Mouse (Mus musculus) heart, adult 2 months (tissue): ENCODE measurements around the gene Tnfrsf9. TPM values are rescaled to one million over a fixed set of nuclear protein-coding genes. Genes with fewer than 3 reads are reported as not detected.

Experiments used
- DNase-seq, 2 experiments: peaks; one replicate each; pipeline ENCODE4 v3.0.0; 2021
- H3K27ac ChIP-seq: fragments of 200-600 bp; 2 replicates; pipeline ENCODE4 v1.8.1; 2022
- H3K27me3 ChIP-seq: fragments of 200-500 bp; 2 replicates; pipeline ENCODE4 v1.6.1; 2012; ENCODE audit warnings: mild to moderate bottlenecking, low read length, inconsistent platforms, mixed read lengths; ENCODE audit not compliant: control insufficient read depth, insufficient read depth
- H3K36me3 ChIP-seq: fragments of 200-500 bp; 2 replicates; pipeline ENCODE4 v1.6.1; 2012; ENCODE audit warnings: low read length, inconsistent platforms; ENCODE audit not compliant: control insufficient read depth, insufficient read depth
- H3K4me1 ChIP-seq: fragments of 200-500 bp; 2 replicates; pipeline ENCODE4 v1.6.1; 2011; ENCODE audit warnings: low read length; ENCODE audit not compliant: control insufficient read depth, insufficient read depth
- H3K4me3 ChIP-seq: fragments of 200-600 bp; 2 replicates; pipeline ENCODE4 v1.8.1; 2022
- H3K79me2 ChIP-seq: fragments of 200-500 bp; replicated peaks from 2 replicates; pipeline ENCODE4 v1.6.1; 2012; ENCODE audit warnings: mild to moderate bottlenecking, inconsistent platforms, low read length, moderate library complexity, mixed read lengths; ENCODE audit not compliant: control insufficient read depth, insufficient read depth
- H3K9ac ChIP-seq: fragments of 200-500 bp; 2 replicates; pipeline ENCODE4 v1.6.1; 2012; ENCODE audit warnings: low read depth, mild to moderate bottlenecking, control low read depth, inconsistent platforms, low read length, mixed read lengths
- CTCF ChIP-seq: fragments of 200-600 bp; IDR thresholded peaks from 2 replicates; pipeline ENCODE4 v1.8.1; 2022; ENCODE audit warnings: antibody characterized with exemption, mild to moderate bottlenecking, moderate library complexity
- EP300 ChIP-seq: fragments of 200-500 bp; IDR thresholded peaks from 2 replicates; pipeline ENCODE4 v1.6.1; 2011; ENCODE audit warnings: low read depth, low read length, control low read depth; ENCODE audit not compliant: insufficient read depth
- POLR2A ChIP-seq: fragments of 200-500 bp; IDR thresholded peaks from 2 replicates; pipeline ENCODE4 v1.6.1; 2011; ENCODE audit warnings: mild to moderate bottlenecking, low read depth, low read length, control low read depth; ENCODE audit not compliant: insufficient read depth
- WGBS: fragments of 180-500 bp; shearing (Covaris S2); methylation state at CpG from one replicate; pipeline ENCODE4 v1.1.7; 2018; 5-methylcytosine and 5-hydroxymethylcytosine counted together
- intact Hi-C: fragments of 180-260 bp; cut with DNase I; formaldehyde crosslinking; loops from one replicate; pipeline ENCODE4 v1.15.1; 2025
- polyA plus RNA-seq: library from polyadenylated mRNA; depleted of rRNA; stranded (reverse); fragments of >200 nt; gene quantifications from 2 replicates; pipeline ENCODE4 v1.2.3, GENCODE M21; 2012
- total RNA-seq, 2 experiments: library from RNA; stranded (reverse); gene quantifications; 2 replicates each; pipeline ENCODE4 v1.2.3; 2021

The Tnfrsf9 gene
- total and polyA plus RNA-seq, 3 experiments, result 0.12 to 0.18 (median 0.14) TPM

DNA sequence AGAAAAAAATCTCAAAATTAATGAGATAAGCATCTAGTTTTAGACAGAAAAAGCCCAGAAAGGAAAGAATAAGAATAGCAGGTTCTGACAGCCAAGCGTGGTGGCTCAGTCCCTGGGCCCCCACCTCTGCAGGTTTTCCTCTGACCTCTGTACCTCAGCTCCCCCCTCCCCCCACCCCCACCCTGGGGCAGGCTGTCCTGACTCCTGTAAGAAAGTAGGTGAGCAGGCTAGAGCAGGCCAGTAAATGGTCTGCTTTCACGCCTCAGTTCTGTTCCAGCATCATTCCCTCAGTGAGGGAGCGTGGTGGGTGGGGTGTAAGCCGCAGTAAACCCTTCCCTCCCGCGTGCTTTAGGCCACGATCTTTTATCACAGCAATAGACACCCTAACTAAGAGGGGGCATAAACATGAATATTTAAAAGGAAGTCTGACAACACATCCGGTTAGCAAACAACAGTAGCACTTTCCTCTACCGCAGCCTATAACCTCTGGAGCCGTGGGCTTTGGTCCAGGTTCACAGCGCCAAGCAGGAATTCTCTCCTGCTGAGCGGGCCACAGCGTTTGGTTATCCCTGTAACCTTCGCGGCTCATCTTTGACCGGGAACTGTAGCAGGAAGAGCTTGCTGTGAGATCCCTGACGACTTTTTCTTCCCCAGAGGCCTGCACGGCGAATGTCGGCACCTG is 24.9 kb upstream of the Tnfrsf9 start:
- no peak for DNase-seq
- H3K36me3 ChIP-seq, result no peaks in the 10 kb centered on the region
- intact Hi-C loops, result no loop called here
- H3K9ac ChIP-seq, result peak overlapping the region; percentile 7; the same call in 1 of the 2 replicates
- 34% methylated on average over 20 of the region's 20 CpGs for WGBS
- H3K79me2 ChIP-seq, result no peaks in the 10 kb centered on the region
- H3K27me3 ChIP-seq, result no peaks in the 10 kb centered on the region
- TF ChIP-seq POLR2A, result 0 out of 2 replicates have a peak, but pooled peaks have one; percentile 21
- no peak for TF ChIP-seq CTCF
- no peaks in the 10 kb centered on the region; the same call in 1 of the 2 replicates for H3K4me1 ChIP-seq
- peak overlapping the region; percentile 26 for H3K4me3 ChIP-seq
- peak overlapping the region; percentile 26; the same call in 1 of the 2 replicates for H3K27ac ChIP-seq

DNA sequence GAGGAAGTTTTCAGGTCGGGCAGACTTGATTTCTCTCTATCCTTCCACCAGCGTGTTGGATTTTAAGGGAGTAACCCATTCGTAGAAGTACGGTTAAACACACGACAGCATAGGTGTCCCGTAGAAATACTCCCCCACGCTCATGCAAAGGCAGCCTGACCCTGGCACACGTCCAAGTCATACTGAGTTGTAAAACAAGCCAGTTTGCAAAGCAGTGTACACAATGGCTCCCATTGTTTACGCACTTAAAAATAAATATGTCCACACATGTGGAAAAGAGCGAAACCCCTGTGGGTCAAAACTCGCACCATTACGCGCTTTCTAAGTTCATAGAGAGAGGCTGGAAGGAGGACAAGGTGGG is 24.4 kb upstream of the Tnfrsf9 start:
- no peaks in the 10 kb centered on the region; the same call in 1 of the 2 replicates for H3K4me1 ChIP-seq
- intact Hi-C loops, result no loop called here
- no peaks in the 10 kb centered on the region for H3K36me3 ChIP-seq
- H3K27ac ChIP-seq, result peak overlapping the region; percentile 26; the same call in 1 of the 2 replicates
- 40% methylated on average over 13 of the region's 13 CpGs for WGBS
- H3K79me2 ChIP-seq, result no peaks in the 10 kb centered on the region
- peak overlapping the region; percentile 26 for H3K4me3 ChIP-seq
- TF ChIP-seq CTCF (no peak), EP300 (no peak), POLR2A (no peak)
- DNase-seq, result no peak
- H3K9ac ChIP-seq, result peak overlapping the region; percentile 7; the same call in 1 of the 2 replicates
- no peaks in the 10 kb centered on the region for H3K27me3 ChIP-seq

DNA sequence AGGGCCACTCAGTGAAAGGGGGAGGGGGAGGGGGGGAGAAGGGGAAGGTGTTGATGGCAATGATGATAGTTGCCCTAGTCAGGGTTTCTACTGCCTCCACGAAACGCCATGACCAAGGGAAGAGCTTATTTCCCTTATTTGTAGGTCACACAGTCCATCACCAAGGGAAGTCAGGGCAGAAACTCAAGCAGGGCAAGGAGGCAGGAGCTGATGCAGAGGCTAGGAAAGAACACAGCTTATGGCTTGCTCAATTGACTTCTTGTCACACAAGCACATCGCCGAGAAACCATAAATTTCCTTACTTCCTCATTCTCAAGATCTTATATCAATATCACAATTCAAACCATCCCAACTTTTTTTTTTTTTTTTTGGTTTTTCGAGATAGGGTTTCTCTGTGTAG is 23.1 kb upstream of the Tnfrsf9 start:
- no peak for DNase-seq
- Histone ChIP-seq H3K79me2 (no peaks in the 10 kb centered on the region), H3K27ac (no peak overlapping the region), H3K4me1 (no peaks in the 10 kb centered on the region; the same call in 1 of the 2 replicates), H3K27me3 (no peaks in the 10 kb centered on the region), H3K4me3 (no peak overlapping the region), H3K36me3 (no peaks in the 10 kb centered on the region), H3K9ac (no peak overlapping the region)
- intact Hi-C loops, result no loop called here
- TF ChIP-seq EP300, result no peak
- WGBS, result 56% methylated on average over 5 of the region's 5 CpGs

DNA sequence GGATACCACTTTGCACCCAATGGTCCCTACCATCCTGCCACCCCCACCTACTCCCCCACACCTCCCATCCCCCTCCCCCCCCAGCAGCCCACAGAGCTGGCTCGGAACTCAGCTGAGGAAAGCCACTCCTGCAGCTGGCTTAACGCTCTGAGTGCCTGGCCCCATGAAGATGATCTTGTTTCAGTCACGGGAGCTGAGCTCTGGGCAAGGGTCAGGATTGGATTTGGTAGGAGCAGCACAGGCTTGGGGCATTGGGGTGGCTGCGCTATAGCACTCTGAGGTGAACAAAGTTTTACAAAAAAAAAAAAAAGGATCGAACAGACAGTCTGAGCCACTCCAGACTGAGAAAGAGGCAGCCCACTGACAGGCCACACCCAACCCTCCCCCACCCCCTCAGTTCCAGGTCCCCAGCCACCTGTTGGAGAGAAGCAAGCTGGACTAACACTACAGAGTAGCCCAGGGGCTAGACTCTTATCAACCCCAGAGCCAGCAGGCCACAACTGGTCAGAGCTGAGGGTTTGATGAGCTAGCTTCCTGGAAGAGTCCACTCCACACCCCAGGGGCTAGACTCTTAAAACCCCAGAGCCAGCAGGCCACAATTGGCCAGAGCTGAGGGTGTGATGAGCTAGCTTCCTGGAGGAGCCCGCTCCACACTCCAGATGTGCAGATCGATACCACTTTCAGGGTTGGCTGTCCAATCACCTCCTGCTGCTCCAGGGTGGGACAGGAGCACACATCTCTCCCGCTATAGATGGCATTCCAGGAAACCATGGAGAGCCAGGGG is 19.5 kb upstream of the Tnfrsf9 start:
- intact Hi-C loops, result no loop called here
- no peak for TF ChIP-seq EP300
- TF ChIP-seq POLR2A, result no peak
- TF ChIP-seq CTCF, result no peak

GRCm38 (mm10) chr4:150896896-150897624 is 17.3 kb upstream of the Tnfrsf9 start:
- TF ChIP-seq EP300 (no peak), CTCF (no peak), POLR2A (no peak)
- no peaks in the 10 kb centered on the region for H3K36me3 ChIP-seq
- no peak overlapping the region for H3K27ac ChIP-seq
- intact Hi-C loops, result no loop called here
- no peak overlapping the region for H3K4me3 ChIP-seq
- H3K79me2 ChIP-seq, result no peaks in the 10 kb centered on the region
- H3K9ac ChIP-seq, result no peak overlapping the region
- H3K4me1 ChIP-seq, result peaks cover 1% of the 10 kb centered on the region; the same call in 1 of the 2 replicates
- DNase-seq, result no peak
- H3K27me3 ChIP-seq, result no peaks in the 10 kb centered on the region
- WGBS, result 95% methylated on average over 26 of the region's 26 CpGs

More for the DNA sequence above, 19.5 kb upstream of the Tnfrsf9 start:
- Histone ChIP-seq H3K9ac (no peak overlapping the region), H3K27me3 (no peaks in the 10 kb centered on the region), H3K27ac (no peak overlapping the region), H3K4me3 (no peak overlapping the region), H3K4me1 (no peaks in the 10 kb centered on the region), H3K36me3 (no peaks in the 10 kb centered on the region), H3K79me2 (no peaks in the 10 kb centered on the region)
- WGBS, result 64% methylated on average over 8 of the region's 8 CpGs
- no peak for DNase-seq
